Mouse (Mus musculus) spleen, adult 12 weeks (tissue): Measurements from ENCODE around the gene Gm42791.
A peak's percentile ranks its signal among the peaks of the same experiment; 100 is the strongest.

ENCODE experiments used
- DNase-seq: peaks from one replicate; pipeline ENCODE4 v3.0.0; 2022; ENCODE audit warnings: low spot score

The Gm42791 gene

DNA sequence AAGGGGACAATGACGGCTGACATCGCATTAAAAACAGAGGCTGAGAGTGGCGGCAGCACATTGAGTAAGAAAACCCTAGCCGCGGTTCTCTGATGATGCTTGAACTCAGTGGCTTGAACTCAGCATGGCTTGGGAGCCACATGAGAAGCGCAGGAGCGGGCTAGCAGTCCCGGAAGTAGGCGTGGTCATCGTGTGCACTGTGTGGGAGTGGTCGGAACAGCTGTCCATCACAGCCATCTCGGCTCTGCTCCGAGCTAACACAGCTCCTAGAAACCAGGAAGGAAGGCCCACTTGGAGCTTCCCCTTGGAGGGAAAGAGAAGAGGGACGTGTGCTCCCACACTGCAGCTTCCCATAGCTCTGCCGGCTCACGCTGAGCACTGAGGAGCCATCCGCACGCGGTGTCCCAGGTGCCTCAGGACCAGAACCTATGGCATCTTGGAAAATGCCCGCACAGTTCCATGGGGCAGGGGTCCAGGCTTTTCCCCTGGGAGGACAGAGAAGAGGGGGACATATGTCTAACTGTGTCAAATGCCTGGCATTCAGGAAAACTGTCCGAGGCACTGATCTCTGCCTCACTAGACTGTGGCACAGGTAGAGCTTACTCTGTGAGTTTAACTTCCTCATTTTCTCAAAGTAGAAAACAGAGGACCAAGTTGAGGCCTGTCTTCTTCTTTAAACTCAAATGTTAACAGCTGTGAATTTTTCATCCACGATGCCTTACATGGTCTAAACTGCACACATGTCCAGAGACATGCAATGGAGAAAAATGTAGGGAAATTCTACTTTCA is 108.9 kb downstream of the Gm42791 start:
- DNase-seq, result no peak

DNA sequence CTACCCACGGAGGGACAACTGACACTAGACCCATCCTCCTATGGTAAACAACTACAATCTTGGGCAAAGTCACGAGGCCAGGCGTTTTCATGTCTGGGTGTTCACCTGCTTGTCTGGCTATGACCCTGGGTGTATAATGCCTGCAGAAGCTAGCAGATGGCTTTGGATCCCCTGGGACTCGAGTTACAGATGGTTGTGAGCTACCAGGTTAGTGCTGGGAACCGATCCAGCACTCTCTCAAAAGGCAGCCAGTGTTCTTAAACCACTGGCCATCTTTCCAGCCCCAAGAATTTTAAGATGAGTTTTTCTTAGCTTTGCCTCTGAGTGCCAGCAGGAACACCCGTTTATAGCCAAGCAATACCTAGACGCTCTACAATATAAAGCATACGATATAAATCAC is 111.3 kb downstream of the Gm42791 start:
- DNase-seq, result no peak

DNA sequence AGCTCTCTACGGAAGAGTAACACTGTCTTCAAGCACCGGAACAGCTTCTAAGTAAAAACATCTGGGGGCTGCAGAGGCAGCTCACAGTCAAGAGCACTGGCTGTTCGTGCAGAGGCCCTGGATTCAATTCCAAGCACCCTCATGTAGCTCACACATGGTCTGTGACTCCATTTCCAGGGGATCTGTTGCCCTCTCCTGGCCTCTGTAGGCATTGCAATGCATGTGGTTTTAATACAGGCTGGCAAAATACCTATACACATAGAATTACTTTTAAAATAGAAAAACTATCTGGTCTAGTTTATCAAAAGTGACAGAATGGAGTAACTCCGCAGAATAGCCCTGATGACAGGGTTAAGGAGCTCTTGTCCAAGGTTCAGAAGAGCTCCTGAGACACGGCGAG is 115.7 kb downstream of the Gm42791 start:
- DNase-seq, result no peak

DNA sequence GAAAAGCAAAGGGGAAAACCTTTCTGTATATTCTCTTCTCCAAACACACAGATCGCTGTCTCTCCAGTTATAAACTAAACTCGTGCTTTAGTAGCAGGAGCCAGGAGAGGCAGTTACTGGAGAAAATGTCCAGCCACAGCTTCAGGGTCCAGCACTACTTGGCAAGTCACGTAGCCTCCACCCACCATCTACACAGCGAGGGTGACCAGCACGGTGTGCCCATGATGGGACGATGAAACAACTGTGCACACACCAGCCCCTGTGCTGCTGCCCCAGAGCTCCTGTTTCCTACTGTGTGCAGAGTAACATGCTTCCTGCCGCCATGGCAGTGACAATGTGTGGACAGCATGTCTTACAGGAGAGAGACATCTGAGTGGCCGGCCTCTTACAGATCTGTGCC is 121.8 kb downstream of the Gm42791 start:
- DNase-seq, result no peak

DNA sequence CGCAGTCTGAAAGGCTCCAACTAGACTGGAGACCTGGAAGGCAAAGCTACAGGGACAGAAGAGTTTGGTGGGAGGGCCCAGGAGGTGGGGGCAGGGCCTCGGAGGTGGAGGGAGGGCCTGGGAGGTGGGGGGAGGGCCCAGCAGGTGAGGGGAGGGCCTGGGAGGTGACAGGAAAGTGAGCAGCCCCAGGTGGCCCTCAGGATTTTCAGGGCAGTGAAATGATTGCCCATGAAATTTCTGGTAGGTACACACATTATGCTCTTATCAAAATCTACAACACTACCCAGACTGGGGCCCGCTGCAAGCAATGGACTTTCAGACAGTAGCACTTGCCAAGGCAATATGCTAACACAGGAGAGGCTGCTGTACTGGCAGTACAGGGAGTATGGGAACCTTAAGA is 125.4 kb downstream of the Gm42791 start:
- no peak for DNase-seq

DNA sequence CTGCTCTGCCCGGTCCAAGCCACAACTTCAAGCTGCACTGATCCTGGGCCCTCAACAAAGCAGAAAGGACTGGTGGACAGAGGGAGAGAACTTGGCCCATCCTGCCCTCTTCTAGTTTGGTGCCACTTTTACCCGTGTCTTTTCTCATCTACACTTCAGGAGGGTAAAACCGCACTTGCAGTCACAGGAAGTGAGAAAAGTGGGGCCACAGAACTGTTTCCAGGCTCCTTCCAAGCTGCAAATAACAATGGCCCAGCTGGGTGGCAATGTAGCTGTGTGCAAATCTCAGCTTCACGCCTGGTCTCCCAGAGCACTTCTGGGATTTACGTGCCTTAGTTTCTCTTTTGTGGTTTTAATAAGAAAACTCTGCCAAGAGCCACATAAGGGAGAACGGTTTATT is 127.2 kb downstream of the Gm42791 start:
- DNase-seq, result no peak

DNA sequence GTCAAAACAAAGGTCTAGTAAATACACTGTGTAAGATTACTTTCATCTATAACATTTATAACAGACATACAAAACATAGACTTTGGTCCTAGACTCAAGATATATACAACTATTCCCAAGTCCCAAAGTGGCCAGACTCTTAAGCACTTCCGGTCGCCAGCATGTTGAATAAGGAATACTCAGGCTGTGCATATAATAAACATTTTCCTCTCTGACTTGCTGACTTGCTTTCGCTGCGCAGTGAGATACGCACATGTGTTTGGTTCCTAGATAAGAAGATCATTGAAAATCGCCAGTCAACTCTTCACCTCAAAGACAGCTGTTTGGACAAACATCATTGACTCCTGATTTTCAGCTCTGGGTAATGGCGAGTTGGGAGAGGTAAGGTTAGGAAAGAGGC is 127.8 kb downstream of the Gm42791 start:
- DNase-seq, result no peak

DNA sequence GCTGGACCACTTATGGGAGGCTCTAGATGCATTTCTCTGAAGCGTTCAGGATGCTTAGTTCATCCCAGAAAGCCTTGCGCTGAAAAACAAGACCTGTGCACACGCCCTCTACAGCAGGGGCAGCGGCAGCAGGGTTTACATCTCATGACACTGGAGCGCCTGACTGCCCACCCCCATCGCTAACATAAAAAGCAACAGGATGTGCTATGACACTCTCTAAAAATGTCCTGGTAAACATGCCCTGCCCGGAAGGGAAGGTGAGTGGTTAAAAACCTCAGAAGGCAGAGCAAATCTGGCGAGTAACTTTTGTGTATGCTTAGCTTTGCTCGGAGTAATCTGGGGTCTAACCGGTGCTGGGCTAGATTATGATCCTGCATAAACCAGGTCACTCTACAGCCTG is 128.4 kb downstream of the Gm42791 start:
- peak; percentile 55 for DNase-seq

DNA sequence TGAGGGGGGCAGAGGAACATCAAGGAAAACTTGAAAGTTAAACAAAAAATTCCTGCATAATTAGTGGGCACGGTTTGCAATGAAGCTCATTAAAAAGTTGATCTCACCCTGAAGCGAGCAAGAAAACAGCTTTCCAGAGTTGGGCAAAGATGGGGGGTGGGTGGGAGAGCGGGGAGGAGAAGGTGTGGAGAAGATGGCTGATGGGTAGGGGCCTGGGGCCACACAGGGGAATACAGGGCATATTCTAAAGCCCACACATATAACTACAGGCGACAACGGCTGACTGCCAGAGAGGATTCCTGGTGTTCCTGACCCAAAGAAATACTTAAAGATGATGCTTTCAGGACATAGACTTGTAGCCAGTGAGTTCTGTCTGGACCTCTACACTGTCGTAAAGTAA is 131.5 kb downstream of the Gm42791 start:
- DNase-seq, result no peak

DNA sequence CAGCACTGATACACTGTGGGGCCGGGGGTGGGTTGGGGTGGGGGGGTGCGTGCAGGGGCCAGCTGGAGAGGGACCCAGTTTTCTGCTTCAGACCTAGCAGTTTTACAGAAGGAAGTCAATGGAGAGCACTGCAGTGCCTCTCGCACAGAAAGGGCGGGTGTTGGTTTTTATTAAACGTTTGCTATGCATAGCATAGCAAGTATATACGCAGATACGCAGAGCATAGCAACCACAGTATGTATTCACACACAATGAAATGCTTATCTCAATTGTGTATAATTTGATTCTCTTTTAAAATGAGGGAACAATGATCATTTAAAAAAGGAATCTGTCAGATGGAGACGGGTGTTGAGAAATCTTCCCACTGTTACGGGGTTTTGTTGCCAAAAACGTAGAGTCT is 132.1 kb downstream of the Gm42791 start:
- no peak for DNase-seq

DNA sequence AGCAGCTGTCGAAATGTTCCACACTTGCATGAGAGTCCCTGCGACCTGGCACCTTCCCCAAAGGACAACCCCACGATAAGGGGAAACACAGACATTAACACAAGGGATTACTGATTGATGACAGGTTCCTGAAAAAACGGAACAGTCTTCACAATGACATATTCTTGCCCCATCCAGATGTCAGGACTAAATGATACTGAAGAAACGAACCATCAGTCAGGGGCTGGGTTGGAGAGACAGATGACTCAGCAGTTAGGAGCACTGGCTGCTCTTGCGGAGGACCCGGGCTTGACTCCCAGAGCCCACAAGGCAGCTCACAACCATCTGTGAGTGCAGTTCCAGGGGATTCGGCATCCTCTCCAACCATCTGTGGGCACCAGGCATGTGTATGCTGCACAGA is 132.8 kb downstream of the Gm42791 start:
- no peak for DNase-seq

DNA sequence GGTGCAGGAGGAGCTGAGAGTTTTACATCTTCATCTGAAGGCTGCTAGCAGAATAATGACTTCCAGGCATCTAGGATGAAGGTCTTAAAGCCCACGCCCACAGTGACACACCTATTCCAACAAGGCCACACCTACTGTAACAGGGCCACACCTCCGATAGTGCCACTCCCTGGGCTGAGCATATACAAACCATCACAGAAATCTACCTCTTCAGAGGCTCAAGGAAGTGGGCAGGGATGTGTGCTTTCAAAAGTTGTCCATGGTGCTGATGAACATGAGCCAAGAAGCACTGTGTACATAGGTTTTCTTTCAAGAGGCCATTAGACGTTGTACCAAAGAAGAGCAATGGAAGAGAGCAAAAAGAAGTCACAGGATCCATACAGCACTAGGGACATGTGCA is 137.4 kb downstream of the Gm42791 start:
- DNase-seq, result no peak

DNA sequence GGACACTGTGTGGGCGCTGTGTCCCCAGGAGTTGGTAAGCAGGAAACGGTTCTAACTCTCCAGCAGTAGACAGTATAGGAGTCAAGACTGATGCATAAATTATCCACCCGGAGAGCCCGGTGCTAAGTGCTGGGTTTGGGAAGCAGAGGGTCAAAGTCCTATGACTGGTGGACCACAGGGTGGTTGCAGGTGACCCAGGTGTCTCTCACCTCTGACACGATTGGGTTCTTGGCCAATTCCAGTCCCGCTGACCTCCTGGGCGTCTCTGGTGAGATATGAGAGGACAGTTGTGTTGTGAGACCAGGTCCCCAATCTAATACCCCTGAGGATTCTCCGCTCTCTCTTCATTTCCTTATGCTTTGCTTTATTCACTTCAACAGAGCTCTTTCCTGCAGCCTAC is 139.9 kb downstream of the Gm42791 start:
- no peak for DNase-seq

DNA sequence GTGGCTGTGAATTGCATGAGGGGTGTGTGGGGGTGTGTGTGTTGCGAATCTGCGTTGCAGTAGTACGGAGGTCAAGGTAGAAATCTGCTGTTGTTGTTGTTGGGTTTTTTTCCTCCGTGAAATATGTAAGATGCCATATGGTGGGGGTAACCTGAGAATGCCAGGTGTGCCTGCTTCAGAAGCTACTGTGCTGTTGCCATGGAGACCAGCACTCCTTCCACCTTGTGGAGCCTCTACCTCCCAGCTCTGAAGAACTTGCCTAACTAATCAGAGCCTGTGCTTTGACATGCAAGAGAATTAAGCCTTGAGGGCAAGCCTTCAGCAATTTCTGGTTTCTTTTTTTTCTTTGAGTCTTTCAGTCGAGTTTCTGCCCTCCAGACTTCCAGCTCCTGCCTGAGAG is 140.8 kb downstream of the Gm42791 start:
- no peak for DNase-seq

DNA sequence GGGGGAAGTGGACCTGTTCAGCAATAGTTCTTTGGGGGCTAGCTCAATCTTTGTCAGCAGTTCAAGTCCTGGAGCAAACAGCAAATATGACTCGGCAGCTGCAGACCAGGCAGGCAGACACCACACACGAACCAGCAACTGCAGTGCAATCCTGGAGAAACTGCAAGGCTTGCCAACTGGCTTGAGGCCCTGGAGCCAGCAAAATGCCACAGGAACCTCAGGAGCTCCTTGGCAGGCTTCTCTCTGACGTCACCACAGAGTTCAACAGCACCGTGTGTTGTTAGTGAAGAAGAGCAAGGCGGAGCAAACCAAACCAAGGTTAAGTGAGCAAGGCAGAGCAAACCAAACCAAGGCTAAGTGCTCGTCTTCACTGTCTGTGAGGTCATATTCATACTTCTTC is 145.4 kb downstream of the Gm42791 start:
- DNase-seq, result no peak

DNA sequence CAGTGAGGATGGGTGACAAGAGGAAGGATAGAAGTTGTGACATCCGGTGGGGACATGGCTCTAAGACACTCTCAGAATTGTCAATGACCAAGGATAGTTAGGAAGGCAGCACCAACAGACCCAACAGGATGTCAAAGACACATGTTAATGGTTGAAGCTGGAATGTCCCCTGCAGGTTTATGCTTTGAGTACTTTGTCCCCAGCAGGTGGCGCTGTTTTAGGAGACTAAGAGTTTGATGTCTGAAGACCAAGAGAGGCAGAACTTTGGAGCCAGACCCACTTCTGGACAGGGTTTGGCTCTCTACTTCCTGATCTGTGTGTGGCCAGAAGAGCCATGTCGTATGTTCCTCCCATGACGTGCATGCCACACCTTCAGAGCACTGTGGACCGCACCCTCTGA is 147.9 kb downstream of the Gm42791 start:
- DNase-seq, result no peak
